Mouse (Mus musculus) cerebellum, adult 2 months (tissue): ENCODE data around the gene Fndc3b.

Experiments
- CTCF ChIP-seq: fragments of 200-500 bp; IDR thresholded peaks from 2 replicates; pipeline ENCODE4 v1.5.1; 2011; ENCODE audit warnings: low read depth, mild to moderate bottlenecking, control low read depth, low read length, moderate library complexity, borderline replicate concordance; ENCODE audit not compliant: insufficient read depth
- POLR2A ChIP-seq: fragments of 200-500 bp; IDR thresholded peaks from 2 replicates; pipeline ENCODE4 v1.6.1; 2011; ENCODE audit warnings: low read length, control low read depth, borderline replicate concordance; ENCODE audit not compliant: insufficient read depth

DNA sequence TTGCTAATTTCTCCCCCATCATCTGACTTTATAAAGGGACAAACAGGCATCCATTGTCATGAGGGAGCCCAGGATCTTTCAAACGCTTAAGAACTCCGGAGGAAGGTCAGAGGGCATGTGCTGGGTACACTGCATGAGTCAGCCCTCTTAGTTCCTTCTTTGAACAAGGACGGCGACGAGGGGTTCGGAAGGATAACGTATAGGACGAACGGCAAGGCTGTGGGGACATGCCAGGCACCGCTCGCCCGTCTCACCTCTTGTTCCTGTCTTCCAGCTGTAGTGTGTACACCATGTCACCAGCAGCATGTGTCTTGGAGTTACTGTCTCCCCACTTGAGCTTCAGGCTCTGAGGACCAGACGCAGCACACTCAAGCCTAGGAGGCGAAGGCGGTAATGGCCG lies 271.4 kb downstream of the Fndc3b start:
- TF ChIP-seq CTCF = no peak
- no peak for TF ChIP-seq POLR2A
